Comparison of ENCODE assay signal across 21 mouse cellular contexts in genomic region chr4:145020383-145020782, GRCm38 (mm10).
A peak's percentile ranks its signal among the peaks of the same experiment; 100 is the strongest.
DNase-seq lines count a peak whose midpoint lies in the region; ATAC-seq and TF ChIP-seq lines count a peak whose summit lies in the region.
"Had no signal": no experiment of that assay in that cellular context is flagged by ENCODE, and none has a peak within 500 bp of the region (broad histone marks: within the 10 kb centered on the region; RNA-seq: fewer than 3 reads in every experiment).

No protein-coding gene starts in this region.

- H3K27me3 ChIP-seq in liver, embryonic 15.5 days = no peaks in the 10 kb centered on the region
- no peaks in the 10 kb centered on the region for H3K27me3 ChIP-seq in liver, embryonic 12.5 days (replicated peaks)
- no peaks in the 10 kb centered on the region for H3K27me3 ChIP-seq in thymus, adult 2 months (ENCODE audit: control insufficient read depth, insufficient read depth, low read length)
- H3K27me3 ChIP-seq: embryonic facial prominence, embryonic 15.5 days; heart, embryonic 12.5 days; hindbrain, embryonic 12.5 days had no signal

- DNase-seq in gastrocnemius, adult 2 months = no peak
- no peak for DNase-seq in gastrocnemius, adult 18-20 months (ENCODE audit: low spot score)
- DNase-seq in thymus, adult 2 months = no peak
- no peak for DNase-seq in thymus, postnatal 0 days (ENCODE audit: low spot score)
- DNase-seq in adrenal gland, postnatal 4 days (ENCODE audit: low spot score in 2 of 2) = no peak
- DNase-seq: adrenal gland, postnatal 14 days; cerebellum, adult 11 months; cerebellum, adult 8-10 months; cerebellum, postnatal 14 days; embryo, embryonic 11 days; gastrocnemius, postnatal 25 days; heart, postnatal 4 days had no signal

- H3K27ac ChIP-seq in gastrocnemius, adult 2 months = peak overlapping the region; percentile 13; the same call in 1 of the 2 replicates
- 0 out of 2 replicates have a peak overlapping the region, but pooled peaks have one; percentile 35 for H3K27ac ChIP-seq in liver, embryonic 15.5 days (replicated peaks)
- H3K27ac ChIP-seq in liver, embryonic 12.5 days = no peak overlapping the region
- peak overlapping the region; percentile 99 for H3K27ac ChIP-seq in thymus, adult 2 months (ENCODE audit: control insufficient read depth, insufficient read depth, low read length)
- H3K27ac ChIP-seq: embryonic facial prominence, embryonic 15.5 days; forebrain, embryonic 10.5 days; hindbrain, embryonic 12.5 days had no signal

- 85% methylated on average over 2 of the region's 2 CpGs for WGBS in liver, embryonic 15.5 days (ENCODE audit: insufficient replicate concordance)
- 88% methylated on average over 2 of the region's 2 CpGs for whole genome bisulfite sequencing in liver, embryonic 12.5 days (ENCODE audit: insufficient replicate concordance)
- 90% methylated on average over 2 of the region's 2 CpGs for WGBS in thymus, adult 2 months

- TF ChIP-seq POLR2A in thymus, adult 2 months (IDR thresholded peaks at IDR 0.05; ENCODE audit: control insufficient read depth, extremely low read depth, insufficient read depth, low read length, poor library complexity) = no peak

- no peak overlapping the region for H3K4me3 ChIP-seq in gastrocnemius, adult 2 months
- no peak overlapping the region for H3K4me3 ChIP-seq in liver, embryonic 15.5 days (replicated peaks)
- no peak overlapping the region for H3K4me3 ChIP-seq in liver, embryonic 12.5 days
- no peak overlapping the region for H3K4me3 ChIP-seq in thymus, adult 2 months (ENCODE audit: control insufficient read depth, insufficient read depth, low read length)
- H3K4me3 ChIP-seq: embryonic facial prominence, embryonic 15.5 days; erythroblast, embryonic 14.5 days; forebrain, embryonic 10.5 days; heart, embryonic 12.5 days; hindbrain, embryonic 12.5 days had no signal

- no peak overlapping the region for H3K4me2 ChIP-seq in liver, embryonic 15.5 days
- no peak overlapping the region for H3K4me2 ChIP-seq in liver, embryonic 12.5 days
- H3K4me2 ChIP-seq: embryonic facial prominence, embryonic 15.5 days; heart, embryonic 12.5 days; hindbrain, embryonic 12.5 days had no signal

- H3K9me3 ChIP-seq in liver, embryonic 15.5 days (replicated peaks) = no peaks in the 10 kb centered on the region
- H3K9me3 ChIP-seq in liver, embryonic 12.5 days (replicated peaks) = no peaks in the 10 kb centered on the region
- H3K9me3 ChIP-seq: embryonic facial prominence, embryonic 15.5 days; forebrain, embryonic 10.5 days; heart, embryonic 12.5 days; hindbrain, embryonic 12.5 days had no signal

- ATAC-seq in liver, embryonic 15.5 days (ENCODE audit: insufficient read depth) = no peak
- ATAC-seq in liver, embryonic 12.5 days = no peak
- ATAC-seq: forebrain, embryonic 14.5 days; hindbrain, embryonic 16.5 days had no signal

- peaks cover 28% of the 10 kb centered on the region; the same call in 1 of the 2 replicates for H3K36me3 ChIP-seq in liver, embryonic 15.5 days (replicated peaks)
- H3K36me3 ChIP-seq in liver, embryonic 12.5 days = peaks cover 33% of the 10 kb centered on the region
- H3K36me3 ChIP-seq in thymus, adult 2 months (ENCODE audit: control insufficient read depth, insufficient read depth, low read length) = no peaks in the 10 kb centered on the region; the same call in 1 of the 2 replicates

- no peak overlapping the region for H3K9ac ChIP-seq in liver, embryonic 15.5 days
- no peak overlapping the region for H3K9ac ChIP-seq in liver, embryonic 12.5 days
- H3K9ac ChIP-seq: embryonic facial prominence, embryonic 15.5 days; heart, embryonic 12.5 days; hindbrain, embryonic 12.5 days had no signal

- H3K4me1 ChIP-seq in liver, embryonic 15.5 days (replicated peaks) = peaks cover 41% of the 10 kb centered on the region
- peaks cover 43% of the 10 kb centered on the region for H3K4me1 ChIP-seq in liver, embryonic 12.5 days
- peaks cover 55% of the 10 kb centered on the region for H3K4me1 ChIP-seq in thymus, adult 2 months (replicated peaks; ENCODE audit: control insufficient read depth, insufficient read depth, low read length)

- intact Hi-C loops in gastrocnemius, adult 2 months (cut with DNase I) = no loop called here

- TF ChIP-seq CTCF in gastrocnemius, adult 2 months (IDR thresholded peaks at IDR 0.05) = no peak
- TF ChIP-seq CTCF in thymus, adult 2 months (IDR thresholded peaks at IDR 0.05; ENCODE audit: borderline replicate concordance, control insufficient read depth, extremely low read depth, insufficient read depth, low read length, poor library complexity) = no peak
